Mouse (Mus musculus): Measurements from ENCODE around the gene Tmem107.

Gene Tmem107

DNA sequence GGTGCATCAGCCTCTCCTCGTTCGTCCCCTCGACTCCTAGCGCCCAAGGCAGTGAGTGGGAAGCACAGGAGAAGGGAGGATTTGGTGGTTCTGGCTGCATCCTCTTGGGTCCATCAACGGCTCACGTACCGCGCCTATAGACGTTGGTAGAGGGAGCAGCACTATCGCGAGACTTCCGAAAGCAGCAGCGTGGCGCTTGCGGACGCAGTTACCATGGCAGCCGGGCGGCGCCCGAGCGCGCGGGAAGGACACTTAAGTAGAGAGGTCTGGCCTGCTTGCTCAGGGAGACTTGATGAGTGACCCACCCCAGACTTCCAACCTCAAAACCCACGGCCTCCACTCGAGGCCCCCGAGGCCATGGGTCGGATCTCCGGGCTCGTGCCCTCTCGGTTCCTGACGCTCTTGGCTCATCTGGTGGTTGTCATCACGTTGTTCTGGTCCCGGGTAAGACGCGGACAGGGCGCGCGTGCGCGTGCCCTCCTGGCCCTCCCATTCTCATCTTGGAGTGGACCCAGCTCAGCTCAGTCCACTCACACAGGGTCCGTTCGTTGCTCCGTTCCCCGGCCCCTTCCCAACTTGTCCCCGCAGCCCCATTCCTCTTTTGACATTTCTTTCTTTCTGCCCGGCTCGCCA lies at the start of gene Tmem107:
Tmem107 (plus strand) TSS at position 217 of the 633 bp plus-strand sequence.
- peak; percentile 93 for DNase-seq

DNA sequence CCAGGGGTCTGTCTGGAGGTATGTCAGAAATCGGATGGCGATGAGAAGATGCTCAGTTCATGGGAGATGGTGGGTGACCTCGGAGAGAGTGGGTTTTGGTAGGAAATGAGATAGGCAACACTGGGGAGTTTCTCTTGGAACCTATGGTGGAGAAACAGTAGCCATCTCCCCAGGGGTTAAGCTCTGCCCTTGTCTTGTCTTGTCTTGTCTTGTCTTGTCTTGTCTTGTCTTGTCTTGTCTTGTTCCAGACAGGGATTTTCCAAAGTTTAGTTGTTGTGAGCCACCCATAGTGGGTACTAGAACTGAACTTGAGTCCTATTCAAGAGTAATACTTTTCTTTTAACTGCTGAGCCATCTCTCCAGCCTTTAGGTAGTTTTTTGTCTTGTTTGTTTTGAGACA lies 44.0 kb upstream of the Tmem107 start:
- DNase-seq = no peak

DNA sequence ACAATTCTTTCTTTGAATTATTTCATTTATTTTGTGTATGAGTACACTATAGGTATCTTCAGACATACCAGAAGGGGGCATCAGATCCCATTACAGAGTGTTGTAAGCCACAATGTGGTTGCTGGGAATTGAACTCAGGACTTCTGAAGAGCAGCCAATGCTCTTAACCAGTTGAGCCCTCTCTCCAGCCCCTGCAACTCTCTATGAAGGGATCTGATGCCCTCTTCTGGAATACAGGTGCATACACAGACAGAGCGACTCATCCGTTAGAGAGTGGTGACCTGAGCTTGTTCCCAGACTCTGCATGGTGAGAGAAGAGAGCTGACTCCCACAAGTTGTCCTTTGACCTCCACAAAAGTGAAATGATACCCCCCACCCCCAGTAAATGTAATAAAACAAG lies 41.8 kb upstream of the Tmem107 start:
- DNase-seq = no peak

DNA sequence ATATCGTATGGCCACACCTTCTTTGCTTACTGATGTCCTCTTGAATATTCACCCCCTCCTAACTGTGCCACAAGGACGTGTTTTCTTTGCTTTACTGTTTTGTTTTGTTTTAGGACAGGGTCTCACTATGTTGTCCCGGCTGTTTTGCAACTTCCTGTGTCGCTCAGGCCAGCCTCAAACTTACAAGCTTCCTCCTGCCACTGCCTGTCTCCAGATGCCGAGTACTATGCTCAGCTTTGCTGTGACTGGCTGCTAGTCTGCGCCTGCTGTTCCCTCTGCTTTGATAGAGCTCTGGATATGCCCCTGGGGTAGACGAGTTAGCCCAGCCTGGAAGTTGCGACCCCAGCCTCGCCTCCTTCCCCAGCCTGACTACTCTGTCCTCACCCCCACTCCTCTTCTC lies 37.1 kb upstream of the Tmem107 start:
- no peak for DNase-seq

DNA sequence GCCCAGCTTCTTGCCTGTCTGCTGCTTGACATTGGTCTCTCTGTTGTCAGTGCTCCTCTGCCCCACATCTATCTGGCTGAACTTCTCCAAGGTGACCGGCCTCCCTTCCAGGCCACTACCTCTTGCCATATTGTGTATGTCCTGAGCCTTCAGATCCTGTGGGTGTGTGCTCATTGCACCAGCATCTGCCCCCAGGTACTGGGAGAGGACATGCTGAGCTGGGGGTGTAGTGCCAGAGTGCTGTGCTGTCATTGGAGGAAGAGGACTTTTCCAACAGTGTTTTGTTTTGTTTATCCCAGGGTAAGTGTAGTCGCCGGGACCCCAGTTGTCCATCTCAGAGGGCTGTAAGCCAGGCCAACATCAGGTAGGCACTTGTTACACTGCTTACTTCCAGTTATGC lies 36.0 kb upstream of the Tmem107 start:
- DNase-seq = no peak

DNA sequence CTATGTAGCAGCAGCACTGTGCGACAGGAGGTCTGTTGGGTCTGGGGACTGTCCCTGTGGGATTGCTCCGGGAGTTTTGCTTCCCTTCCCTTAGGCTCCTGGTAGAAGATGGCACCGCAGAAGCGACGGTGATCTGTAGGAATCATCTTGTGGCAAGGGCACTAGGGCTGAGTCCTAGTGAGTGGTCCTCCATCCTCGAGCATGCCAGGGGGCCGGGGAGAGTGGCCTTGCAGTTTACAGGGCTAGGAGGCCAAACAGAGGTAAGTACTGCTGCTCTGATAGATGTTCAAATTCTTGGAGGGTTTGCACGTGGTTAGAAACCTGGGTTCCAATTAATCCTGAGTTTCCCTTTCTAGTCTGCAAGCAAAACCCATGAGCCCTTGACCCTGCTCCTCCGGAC lies 35.2 kb upstream of the Tmem107 start:
- DNase-seq = no peak

DNA sequence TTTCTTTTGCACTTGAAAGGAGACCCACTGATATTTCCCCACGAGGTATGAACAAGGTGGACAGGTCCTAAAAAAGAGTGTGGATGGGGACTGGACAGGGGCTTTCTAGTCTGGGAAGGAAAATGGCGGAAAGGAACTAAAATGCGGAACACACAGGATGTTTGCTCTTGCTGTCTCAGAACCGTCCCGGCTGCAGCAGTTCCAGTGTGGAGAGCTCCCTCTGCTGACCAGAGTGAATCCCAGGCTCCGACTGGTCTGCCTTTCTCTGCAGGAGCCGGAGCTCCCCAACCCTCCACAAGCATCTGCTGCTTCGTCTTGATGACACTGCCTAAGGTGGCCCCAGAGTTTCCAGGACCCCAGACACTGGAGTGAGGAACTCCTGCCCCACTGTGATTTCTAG lies 34.8 kb upstream of the Tmem107 start:
- peak; percentile 87 for DNase-seq

DNA sequence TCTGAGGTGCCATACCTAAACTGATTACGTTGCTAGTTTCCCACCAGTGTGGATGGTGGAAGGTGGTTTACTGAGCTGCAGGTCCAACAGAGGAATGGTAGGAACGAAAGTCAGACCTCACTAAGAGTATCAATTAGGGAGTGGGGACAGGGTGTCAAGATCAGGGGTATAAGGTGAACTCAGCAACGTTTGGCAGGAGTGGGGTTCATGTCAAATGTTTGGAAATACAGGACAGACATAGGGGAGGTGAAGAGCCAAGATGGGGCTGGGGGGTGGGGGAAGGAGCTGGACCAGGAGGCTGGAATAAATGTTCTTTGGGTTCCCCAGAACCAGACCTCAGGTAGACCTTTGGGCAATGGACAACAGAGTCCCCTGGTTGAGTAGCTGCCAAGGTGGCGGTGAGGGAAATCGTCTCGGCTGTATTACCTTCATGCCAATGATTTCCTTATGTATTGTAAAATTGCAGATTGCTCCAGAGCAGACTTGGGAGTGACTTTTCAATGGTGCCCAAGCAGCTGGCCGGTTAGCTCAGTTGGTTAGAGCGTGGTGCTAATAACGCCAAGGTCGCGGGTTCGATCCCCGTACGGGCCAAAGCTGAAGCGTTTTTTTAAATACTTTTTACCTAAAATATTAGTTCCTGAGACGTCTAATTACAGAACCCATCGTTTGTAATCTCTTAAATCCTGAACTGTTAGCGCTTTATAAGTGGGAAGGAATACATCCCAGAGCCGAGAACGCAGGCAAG lies 33.9 kb upstream of the Tmem107 start:
- DNase-seq = peak; percentile 90

DNA sequence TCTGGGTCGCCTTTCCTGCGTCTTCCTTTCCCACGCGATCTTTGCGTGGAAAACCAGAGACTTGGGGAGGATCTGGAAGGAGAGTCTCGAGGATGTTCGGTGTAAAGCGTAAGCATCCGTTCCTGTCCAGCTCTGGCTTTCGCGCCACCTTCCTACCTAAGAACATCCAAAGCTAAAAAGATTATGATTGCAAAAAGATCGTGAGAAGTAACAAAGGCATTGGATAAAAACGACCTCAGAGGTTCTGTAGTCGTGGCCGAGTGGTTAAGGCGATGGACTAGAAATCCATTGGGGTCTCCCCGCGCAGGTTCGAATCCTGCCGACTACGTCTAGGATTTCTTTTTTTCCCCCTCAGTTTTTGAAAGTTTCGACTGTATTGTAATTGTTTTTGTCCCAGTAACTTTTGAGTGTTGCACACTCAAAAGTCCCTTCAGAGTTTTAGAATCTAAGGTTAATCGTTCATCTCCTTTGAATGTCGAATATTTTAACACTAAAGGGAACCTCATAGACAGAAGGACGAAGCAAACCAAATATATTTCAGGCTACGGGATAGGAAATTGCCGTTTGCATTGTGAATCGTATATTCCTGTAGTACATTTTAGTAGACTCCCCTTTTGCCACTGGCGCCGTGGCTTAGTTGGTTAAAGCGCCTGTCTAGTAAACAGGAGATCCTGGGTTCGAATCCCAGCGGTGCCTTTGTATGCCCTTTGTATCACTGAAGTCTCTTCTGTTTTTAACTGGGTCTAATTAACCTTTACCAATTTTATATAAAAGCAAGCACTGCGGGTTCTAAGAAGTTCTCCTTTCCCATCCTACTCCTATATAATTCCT lies 33.2 kb upstream of the Tmem107 start:
- DNase-seq = peak; percentile 82

DNA sequence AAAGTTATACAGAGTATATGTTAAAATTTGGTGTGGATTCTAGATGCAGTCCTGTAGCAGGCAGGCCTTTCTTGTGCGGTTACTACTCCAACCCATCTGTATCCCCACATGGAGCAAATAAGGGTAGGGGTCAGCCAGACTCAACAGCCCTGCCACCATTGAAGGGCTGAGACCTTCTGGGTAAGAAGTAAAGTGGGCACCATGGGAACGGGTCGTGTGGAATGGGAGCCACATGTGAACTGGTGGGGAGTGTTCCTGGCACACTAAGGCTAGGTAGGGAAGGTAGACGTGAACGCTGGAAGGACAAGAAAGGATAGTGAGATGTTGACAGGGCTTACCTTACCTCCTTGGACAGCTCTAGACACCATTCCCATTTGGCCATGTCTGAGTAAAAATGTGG lies 32.4 kb upstream of the Tmem107 start:
- no peak for DNase-seq

DNA sequence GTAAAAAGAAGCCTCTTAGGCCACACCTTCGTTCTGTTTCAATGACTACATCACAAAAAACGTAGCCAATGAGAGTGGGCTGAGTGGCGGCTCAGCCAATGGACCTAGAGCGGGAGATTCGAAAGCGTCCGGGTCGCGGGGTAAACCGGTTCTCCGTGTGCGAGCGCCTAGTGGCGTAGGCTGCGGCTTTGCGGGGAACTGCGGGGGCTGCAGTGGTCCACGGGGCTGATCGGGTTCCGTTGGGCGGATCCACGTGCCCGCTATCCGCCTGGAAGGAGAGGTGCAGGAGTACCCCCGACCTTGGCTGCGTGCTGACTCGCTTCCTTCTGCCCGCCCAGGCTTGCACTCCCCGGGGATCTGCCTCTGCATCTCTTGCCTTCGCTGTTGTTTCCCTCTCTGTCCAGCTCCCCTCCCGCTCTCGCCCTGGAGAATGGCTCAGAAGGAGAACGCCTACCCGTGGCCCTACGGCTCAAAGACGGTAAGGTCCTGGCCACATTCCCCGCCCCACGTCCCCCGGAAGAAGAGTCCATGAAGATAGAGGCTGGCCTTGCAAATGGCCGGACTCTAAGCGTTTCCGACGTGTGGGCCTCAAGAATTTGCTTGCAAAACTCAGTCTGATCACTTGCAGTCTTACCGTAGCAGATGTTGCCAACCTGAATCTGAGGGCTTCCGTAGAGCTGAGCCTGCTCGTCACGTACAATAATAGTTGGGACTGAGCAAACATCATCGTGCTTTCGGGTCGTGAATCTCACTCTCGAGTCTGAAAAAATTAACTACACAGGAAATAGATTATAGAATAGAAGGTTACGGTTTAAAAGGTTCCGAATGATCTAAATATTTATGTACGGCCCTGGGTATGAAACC lies 24.8 kb upstream of the Tmem107 start, which contains the start of gene Aurkb:
Aurkb (plus strand) TSS at position 117 of the 864 bp plus-strand sequence.
- peak; percentile 61 for DNase-seq

DNA sequence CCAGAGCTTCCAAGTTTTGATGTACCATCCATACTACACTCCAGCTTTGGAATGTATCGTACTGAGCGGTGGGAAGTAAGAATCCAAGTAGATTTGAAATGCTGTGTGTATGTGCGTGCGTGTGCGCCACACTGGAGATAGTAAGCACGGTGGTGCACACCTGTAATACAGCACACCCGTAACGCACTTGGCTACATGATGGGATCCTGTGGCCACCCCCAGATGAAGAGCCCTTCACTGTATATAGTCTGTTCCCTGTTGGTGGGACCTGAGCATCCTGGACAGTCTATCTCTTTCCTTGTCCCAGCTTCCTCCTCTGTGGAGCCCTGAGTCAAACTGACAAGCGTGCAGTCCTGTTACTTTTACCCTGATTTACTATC lies 24.2 kb upstream of the Tmem107 start:
- DNase-seq = no peak

DNA sequence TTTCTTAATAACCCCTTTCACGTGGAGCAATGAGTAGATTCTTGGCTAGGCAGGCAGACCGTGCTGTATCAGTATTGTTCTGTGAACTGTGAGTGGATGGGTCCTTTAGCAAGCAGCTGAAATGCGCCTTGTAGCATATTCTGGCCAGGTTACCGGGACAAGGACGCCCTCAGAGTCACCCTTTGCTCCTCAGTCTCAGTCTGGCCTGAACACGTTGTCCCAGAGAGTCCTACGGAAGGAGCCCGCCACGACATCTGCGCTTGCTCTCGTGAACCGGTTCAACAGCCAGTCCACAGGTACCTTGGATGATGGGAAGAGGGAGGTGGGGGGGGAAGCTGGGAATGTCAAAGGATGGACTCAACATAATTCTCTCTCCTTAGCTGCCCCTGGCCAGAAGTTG lies 23.0 kb upstream of the Tmem107 start:
- no peak for DNase-seq

DNA sequence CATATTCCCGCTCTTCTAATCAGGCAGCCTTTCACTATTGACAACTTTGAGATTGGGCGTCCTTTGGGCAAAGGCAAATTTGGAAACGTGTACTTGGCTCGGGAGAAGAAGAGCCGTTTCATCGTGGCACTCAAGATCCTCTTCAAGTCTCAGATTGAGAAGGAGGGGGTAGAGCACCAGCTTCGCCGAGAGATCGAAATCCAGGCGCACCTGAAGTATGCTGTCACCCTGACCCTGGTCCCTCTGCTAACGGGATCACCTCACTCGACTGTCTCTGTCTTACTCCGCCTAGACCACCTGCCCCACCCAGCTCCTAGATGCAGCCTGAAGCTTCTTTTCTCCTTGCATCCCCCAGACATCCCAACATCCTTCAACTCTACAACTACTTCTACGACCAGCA lies 22.5 kb upstream of the Tmem107 start:
- DNase-seq = no peak

DNA sequence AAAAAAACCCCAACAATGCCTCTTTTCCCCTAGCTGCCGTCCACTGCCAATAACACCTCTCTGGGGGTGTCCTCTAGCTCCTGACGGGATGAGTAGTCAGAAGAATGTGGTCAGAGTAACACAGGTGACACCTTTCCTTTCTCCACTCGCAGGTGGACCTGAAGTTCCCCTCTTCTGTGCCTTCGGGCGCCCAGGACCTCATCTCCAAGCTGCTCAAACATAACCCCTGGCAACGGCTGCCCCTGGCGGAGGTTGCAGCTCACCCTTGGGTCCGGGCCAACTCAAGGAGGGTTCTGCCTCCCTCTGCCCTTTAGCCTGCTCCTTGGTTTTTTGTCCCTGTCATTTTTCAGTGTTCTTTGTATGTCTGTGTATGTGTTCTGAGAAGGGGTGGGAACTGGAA lies 19.9 kb upstream of the Tmem107 start:
- no peak for DNase-seq

DNA sequence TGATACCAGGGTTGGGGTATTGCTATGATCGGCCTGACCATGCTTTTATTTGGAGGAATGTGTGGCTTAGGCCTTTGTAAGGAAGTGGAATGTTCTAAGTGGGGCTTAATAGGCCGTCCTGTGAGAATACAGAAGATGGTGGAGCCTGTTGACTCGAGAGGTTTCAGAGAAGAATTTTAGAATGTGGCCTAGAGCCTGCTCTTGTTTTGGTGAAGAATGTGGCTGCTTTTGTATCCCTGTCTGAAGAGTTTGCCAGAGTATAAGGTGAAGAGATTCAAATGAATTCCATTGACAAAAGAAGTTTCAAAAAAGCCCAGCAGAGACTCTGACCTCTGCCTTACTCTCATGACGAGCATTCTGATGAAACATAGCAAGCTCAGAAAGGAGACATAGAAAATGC lies 18.8 kb upstream of the Tmem107 start:
- DNase-seq = no peak

DNA sequence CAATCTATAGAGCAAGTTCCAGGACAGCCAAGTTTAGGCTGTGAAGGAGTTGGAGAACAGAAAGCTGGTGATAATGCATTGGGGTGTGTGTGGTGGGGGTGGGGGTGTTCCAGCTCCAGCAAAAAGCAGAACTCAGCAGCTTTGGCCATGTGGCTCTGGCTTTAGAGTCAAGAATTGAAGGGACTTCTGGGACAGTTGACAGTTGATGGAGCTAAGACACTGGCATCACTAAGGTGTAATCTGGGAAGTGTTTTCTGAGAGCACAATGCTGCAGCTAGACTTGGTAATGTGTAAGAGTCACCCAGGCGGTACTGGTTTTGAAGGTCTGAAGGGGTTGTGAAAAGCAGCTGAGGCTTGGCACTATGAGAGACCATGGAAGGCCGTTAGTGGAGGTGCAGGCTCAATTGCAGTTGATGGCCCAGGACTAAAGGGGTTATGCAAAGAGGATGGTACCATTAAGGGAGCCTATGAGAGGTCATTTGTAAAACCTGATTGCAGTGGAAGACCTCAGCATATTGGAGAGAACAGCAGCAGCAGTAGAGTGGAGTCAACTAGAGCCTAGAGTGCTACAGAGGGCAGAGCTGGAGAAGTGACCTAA lies 17.7 kb upstream of the Tmem107 start:
- DNase-seq = no peak

DNA sequence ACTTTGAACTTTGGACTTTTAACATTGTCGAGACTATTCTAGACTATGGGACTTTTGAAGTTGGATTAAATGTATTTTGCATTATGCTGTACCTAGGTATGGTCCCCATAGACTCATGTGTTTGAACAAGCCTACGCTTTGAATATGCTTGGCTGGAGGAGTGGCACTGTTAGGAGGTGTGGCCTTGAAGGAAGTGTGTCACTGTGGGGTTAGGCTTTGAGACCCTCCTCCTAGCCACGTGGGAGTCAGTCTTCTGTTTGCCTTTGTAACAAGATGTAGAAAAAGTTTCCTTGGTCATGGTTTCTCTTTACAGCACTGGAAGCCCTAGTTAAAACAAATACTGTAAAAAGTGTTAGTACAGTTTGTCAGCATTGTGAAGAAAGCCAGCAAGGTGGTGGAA lies 16.8 kb upstream of the Tmem107 start:
- no peak for DNase-seq

DNA sequence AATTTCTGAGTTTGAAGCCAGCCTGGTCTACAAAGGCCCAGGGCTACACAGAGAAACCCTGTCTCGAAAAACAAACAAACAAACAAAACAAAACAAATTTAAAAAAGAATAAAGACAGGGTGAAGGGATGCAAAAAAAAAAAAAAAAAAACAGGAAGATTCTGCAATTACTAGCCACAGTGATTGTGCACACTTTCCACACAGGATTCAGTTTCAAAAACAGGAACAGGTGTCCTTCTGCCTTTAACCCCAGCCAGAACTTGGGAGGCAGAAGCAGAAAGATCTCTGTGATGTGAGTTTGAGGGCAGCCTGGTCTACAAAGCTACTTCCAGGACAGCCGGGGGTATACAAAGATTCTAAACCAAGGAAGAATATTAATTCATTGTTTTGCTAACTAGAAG lies 12.3 kb upstream of the Tmem107 start:
- DNase-seq = no peak

DNA sequence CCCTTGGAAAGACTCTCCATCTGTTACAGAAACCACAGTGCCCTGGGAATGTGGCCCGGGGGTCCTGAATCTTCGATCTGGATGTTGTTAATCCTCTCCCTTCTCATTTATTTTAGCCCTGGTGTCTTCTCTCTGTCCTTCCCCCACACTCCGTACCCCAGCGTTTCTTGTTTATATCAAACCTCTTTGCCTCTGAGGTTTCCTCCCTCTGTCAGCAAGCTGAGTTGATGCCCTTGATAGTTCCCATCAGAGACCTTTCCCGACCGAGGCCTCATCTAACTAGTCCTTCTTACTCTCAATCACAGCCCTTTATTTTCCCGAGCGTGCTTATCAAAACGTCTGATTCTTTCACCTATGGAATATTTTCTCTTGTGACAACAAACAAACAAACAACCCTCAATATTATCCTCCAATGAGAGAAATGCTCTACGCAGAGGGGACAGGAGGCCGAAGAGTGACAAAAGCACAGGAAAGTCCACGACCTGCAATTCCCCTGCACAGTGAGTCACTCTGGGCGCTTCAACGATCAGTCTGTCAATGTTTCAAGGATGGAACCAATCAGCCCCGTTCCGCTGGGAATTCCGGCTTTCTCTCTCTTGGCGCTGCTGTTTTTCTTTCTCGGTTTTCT lies 11.8 kb upstream of the Tmem107 start:
- no peak for DNase-seq

DNA sequence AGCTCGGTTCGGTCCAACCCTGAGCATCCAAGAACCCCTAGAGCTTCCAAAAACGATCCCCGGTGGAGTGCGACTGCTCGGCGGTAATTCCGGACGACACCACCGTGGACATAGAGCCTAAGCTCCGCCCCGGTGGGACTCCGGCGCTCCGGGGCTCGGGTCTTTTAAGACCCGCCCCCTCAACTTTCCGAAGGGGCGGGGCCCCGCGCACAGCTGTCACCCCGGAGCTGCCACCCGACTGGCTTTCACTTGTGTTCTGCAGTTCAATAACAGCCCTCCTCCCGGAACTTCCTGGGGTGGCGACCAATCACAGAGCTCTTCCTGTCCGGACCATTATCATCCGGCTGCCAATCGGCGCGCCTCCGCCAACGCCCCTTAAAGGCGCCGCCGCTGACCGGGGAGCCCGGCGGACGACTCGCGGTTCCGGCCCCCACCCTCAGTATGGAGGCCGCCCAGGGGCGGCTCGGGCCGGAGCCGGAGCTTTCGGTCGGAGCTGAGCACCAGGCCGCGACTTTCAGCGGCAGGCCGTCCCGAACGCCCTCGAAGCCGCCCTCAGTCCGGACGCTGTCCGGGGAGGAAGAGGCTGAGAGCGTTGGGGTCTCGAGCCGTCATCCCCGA lies 11.1 kb upstream of the Tmem107 start, which contains the start of gene Borcs6:
Borcs6 (plus strand) TSS at position 361 of the 618 bp plus-strand sequence.
- peak; percentile 95 for DNase-seq
